15 mouse cellular contexts compared by ENCODE assay signal in the genomic region with DNA sequence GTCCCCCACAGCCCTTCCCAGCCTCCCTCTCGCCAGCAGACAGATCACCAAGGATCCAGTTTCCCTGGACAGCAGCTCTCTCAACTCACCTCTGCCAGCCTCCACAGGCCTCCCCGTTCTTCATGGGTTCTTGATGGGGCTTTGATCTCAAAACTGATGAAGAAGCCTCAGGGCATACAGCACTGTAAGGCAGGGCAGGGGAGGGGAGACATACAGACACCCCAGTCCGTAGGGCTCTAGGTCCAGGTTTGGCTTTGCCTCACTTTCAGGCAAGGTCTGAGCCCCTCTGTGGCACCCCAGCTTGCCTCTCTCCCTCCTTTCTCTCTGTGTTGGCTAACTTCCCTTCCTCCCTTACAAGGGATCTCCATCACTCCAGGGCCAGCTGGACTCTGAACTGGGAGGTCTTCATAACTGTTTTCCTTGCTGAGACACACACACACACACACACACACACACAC. TPM values are rescaled to one million over a fixed set of nuclear protein-coding genes. Genes with fewer than 3 reads are reported as not detected.
DNase-seq lines count a peak whose midpoint lies in the region; TF ChIP-seq lines count a peak whose summit lies in the region.
"Had no signal": no experiment of that assay in that cellular context is flagged by ENCODE, and none has a peak within 500 bp of the region (broad histone marks: within the 10 kb centered on the region; RNA-seq: fewer than 3 reads in every experiment).

Smyd1 (minus strand) TSS at position 408 of the 458 bp plus-strand sequence.

- TF ChIP-seq POLR2A in spleen, adult 2 months (IDR thresholded peaks at IDR 0.05; ENCODE audit: low read depth, low read length): no peak

- no peaks in the 10 kb centered on the region for H3K4me1 ChIP-seq in spleen, adult 2 months (ENCODE audit: control insufficient read depth, insufficient read depth, insufficient read length)
- H3K4me1 ChIP-seq: neural tube, embryonic 15.5 days had no signal

- no peak for TF ChIP-seq CTCF in spleen, adult 2 months (IDR thresholded peaks at IDR 0.05; ENCODE audit: extremely low read depth, insufficient read depth, insufficient read length, insufficient replicate concordance)

- H3K4me3 ChIP-seq in spleen, adult 2 months (ENCODE audit: extremely low read depth, insufficient read depth, insufficient read length): peak within 1 kb of the TSS; percentile 41
- H3K4me3 ChIP-seq: left cerebral cortex, adult 2 months; neural tube, embryonic 15.5 days had no signal

- 79% methylated on average over 3 of the region's 3 CpGs for WGBS in spleen, adult 2 months

- H3K27me3 ChIP-seq in spleen, adult 2 months (ENCODE audit: control insufficient read depth, insufficient read depth, low read length): no peaks in the 10 kb centered on the region
- H3K27me3 ChIP-seq: neural tube, embryonic 15.5 days had no signal

- H3K36me3 ChIP-seq in spleen, adult 2 months (ENCODE audit: control insufficient read depth, insufficient read depth, low read length): no peaks in the 10 kb centered on the region
- H3K36me3 ChIP-seq: neural tube, embryonic 15.5 days had no signal

- peak within 1 kb of the TSS; percentile 82 for H3K27ac ChIP-seq in spleen, adult 2 months (ENCODE audit: insufficient read depth, low read length)
- H3K27ac ChIP-seq: hindbrain, postnatal 0 days; left cerebral cortex, adult 2 months; neural tube, embryonic 15.5 days had no signal

- no peak for DNase-seq in spleen, adult 2 months (ENCODE audit: low read depth in 1 of 2, low spot score in 2 of 2)
- no peak for DNase-seq in spleen, adult 18-20 months
- DNase-seq in heart, adult 8-10 months (ENCODE audit: low spot score): no peak
- DNase-seq in heart, postnatal 14 days: no peak
- no peak for DNase-seq in right cerebral cortex, postnatal 36 days (ENCODE audit: low spot score in 2 of 2)
- no peak for DNase-seq in left cerebral cortex, postnatal 10 days (ENCODE audit: extremely low spot score in 1 of 2, low spot score in 2 of 2)
- DNase-seq in ovary, postnatal 10 days (ENCODE audit: low spot score): no peak
- DNase-seq: adrenal gland, adult 8-10 months; cerebellum, adult 8-10 months; liver; lung, adult 2 months had no signal

- intact Hi-C loops in heart, postnatal 14 days (cut with DNase I): no loop called here
- intact Hi-C loops in left cerebral cortex, postnatal 10 days (cut with DNase I): no loop called here

RNA-seq across cellular contexts. Expression of gene Smyd1, which starts in this region (rescaled TPM):
- 0.48 and 0.66 TPM in 2 replicates for polyA plus RNA-seq in spleen, adult 2 months (2012; rRNA removed)
- total RNA-seq in heart, adult 8-10 months (2022): 100 to 1,000 TPM; 345 to 402 (median 349) TPM
- total RNA-seq in heart, postnatal 14 days (2021): 100 to 1,000 TPM; 352 to 365 TPM
- 1 to 10 TPM; 2.0 to 2.3 TPM for total RNA-seq in left cerebral cortex, postnatal 10 days (2021)
- total RNA-seq: megakaryocyte progenitor cell, adult 5-6 weeks had no signal

Comparison
In these comparisons a context has a peak if more than half of its experiments do, and no peak if none do; other contexts are left out.
1. RNA of gene Smyd1 (total RNA-seq): 352 to 365 TPM in heart, postnatal 14 days and 345 to 402 TPM in heart, adult 8-10 months; 2.0 to 2.3 TPM in left cerebral cortex, postnatal 10 days; every median in the first group is over 100 times any median in the second.